Mouse (Mus musculus) thymus, postnatal 10 days (tissue): ENCODE measurements around the gene Atp1b2.

Experiments
- DNase-seq, 2 experiments: peaks; one replicate each; pipeline ENCODE4 v3.0.0; 2021; ENCODE audit warnings: low spot score in 2 of 2

Atp1b2 gene

GRCm38 (mm10) chr11:69580091-69580514 is 25.6 kb downstream of the Atp1b2 start, which contains the start of the genes Wrap53 and Trp53:
Gene Wrap53, minus strand, starts transcription at chr11:69580255.
Gene Trp53, plus strand, starts transcription at chr11:69580359.
- DNase-seq = peak; percentile 85 to 90

- DNase-seq = peak; percentile 89 to 96
Measured at GRCm38 (mm10) chr11:69579128-69580017, 26.4 kb downstream of the Atp1b2 start.

GRCm38 (mm10) chr11:69578301-69578700 is 27.4 kb downstream of the Atp1b2 start:
- no peak for DNase-seq

- DNase-seq = no peak
Measured at GRCm38 (mm10) chr11:69576307-69576706, 29.4 kb downstream of the Atp1b2 start.

- peak in 1 of 2 experiments; percentile 49 for DNase-seq
Measured at GRCm38 (mm10) chr11:69575220-69575619, 30.5 kb downstream of the Atp1b2 start.

GRCm38 (mm10) chr11:69565131-69565530 is 40.6 kb downstream of the Atp1b2 start:
- no peak for DNase-seq

- DNase-seq = no peak
Measured at GRCm38 (mm10) chr11:69564391-69564790, 41.4 kb downstream of the Atp1b2 start.

GRCm38 (mm10) chr11:69563373-69563772 is 42.4 kb downstream of the Atp1b2 start:
- no peak for DNase-seq

GRCm38 (mm10) chr11:69560896-69561854 is 44.6 kb downstream of the Atp1b2 start:
- no peak for DNase-seq

- no peak for DNase-seq
Measured at GRCm38 (mm10) chr11:69559851-69560765, 45.6 kb downstream of the Atp1b2 start, which contains the start of gene Efnb3. Gene Efnb3, minus strand, starts transcription at chr11:69560205.

GRCm38 (mm10) chr11:69559183-69559582 is 46.6 kb downstream of the Atp1b2 start:
- no peak for DNase-seq

GRCm38 (mm10) chr11:69558756-69559155 is 47.0 kb downstream of the Atp1b2 start:
- no peak for DNase-seq

GRCm38 (mm10) chr11:69557381-69557958 is 48.3 kb downstream of the Atp1b2 start:
- DNase-seq = no peak

- DNase-seq = no peak
Measured at GRCm38 (mm10) chr11:69554539-69555140, 51.1 kb downstream of the Atp1b2 start.

GRCm38 (mm10) chr11:69553341-69553721 is 52.4 kb downstream of the Atp1b2 start:
- DNase-seq = no peak

- DNase-seq = peak; percentile 46 to 48
Measured at GRCm38 (mm10) chr11:69552622-69553340, 53.0 kb downstream of the Atp1b2 start.

- DNase-seq = no peak
Measured at GRCm38 (mm10) chr11:69551310-69551709, 54.4 kb downstream of the Atp1b2 start.
